Mouse (Mus musculus): ENCODE measurements at regions not wholly inside any gene's neighbourhood (a gene's known extent, or its start where the extent isn't known, plus 50 kb on each side); places are given as distances from the start of the nearest gene placed in this dataset.

DNA sequence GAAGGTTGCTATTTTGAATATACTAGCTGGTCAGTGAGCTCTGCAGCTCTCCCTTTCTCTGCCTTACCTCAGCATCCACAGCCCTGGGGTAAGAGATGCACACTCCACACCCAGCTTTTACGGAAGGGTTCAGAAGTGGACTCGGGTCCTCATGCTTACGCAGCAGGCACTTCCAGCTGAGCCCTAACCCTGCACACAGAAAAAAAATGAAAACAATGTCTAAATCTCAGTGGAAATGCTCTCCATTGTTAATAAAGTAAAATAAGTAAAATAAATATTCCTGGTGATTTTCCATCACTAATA, 70.3 kb upstream of the Gas2 start:
- DNase-seq, result no peak
